Mouse (Mus musculus) adrenal gland, postnatal 10 days (tissue): ENCODE data around the gene Kdelr3. TPM values are rescaled to one million over a fixed set of nuclear protein-coding genes. Genes with fewer than 3 reads are reported as not detected.

Experiments used
- DNase-seq: peaks from one replicate; pipeline ENCODE4 v3.0.0; 2021; ENCODE audit warnings: mixed read lengths
- total RNA-seq, 2 experiments: library from RNA; stranded (reverse); gene quantifications; 2 replicates each; pipeline ENCODE4 v1.2.3; 2021

Kdelr3 gene
- total RNA-seq, 2 experiments from 2014 or later = 11.4 to 13.2 TPM

- DNase-seq = peak; percentile 93
Measured at GRCm38 (mm10) chr15:79511553-79512320, 4.5 kb upstream of the Kdelr3 start.

GRCm38 (mm10) chr15:79513940-79514339, 2.3 kb upstream of the Kdelr3 start:
- DNase-seq = no peak

- DNase-seq = no peak
Measured at GRCm38 (mm10) chr15:79517710-79518109, 1.5 kb downstream of the Kdelr3 start.

GRCm38 (mm10) chr15:79518571-79518970, 2.4 kb downstream of the Kdelr3 start:
- DNase-seq = no peak

DNA sequence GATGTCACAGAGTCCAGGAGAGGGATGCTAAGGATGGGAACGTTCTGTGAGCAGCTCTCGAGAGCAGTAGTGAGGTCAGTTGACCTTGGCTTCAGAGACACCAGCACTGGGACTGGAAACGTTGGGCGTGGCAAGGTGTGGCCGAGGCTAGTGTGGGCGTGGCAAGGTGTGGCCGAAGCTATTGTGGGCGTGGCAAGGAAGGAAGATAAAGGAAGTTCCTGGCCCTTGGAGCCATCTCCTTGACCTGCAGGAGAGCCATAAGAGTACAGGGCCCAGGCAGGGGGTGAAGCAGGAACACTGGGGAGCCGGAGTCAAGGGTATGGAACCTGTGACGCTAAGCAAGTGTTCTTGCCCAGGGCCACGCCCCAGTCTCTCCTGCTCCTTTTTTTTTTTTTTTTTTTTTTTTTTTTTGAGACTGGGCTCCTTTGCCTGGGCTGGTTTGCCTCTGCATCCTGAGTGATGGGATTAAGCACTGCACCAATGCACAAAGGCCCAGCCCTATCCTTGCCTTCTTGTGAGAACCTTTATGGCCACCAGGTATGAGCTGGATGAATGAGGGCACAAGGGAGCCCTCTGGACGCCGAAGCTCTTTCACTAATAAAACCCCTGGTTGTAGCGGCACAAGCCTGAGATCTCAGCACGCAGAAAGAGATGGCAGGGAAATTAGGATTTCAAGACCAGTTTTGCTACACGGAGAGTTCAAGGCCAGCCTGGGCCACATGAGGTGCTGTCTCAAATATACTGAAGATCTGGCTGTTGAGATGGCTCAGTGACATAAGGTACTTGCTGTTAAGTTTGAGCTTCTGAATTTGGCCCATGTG, 3.4 kb downstream of the Kdelr3 start:
- no peak for DNase-seq

GRCm38 (mm10) chr15:79525564-79525963, 9.4 kb downstream of the Kdelr3 start:
- DNase-seq = no peak

DNA sequence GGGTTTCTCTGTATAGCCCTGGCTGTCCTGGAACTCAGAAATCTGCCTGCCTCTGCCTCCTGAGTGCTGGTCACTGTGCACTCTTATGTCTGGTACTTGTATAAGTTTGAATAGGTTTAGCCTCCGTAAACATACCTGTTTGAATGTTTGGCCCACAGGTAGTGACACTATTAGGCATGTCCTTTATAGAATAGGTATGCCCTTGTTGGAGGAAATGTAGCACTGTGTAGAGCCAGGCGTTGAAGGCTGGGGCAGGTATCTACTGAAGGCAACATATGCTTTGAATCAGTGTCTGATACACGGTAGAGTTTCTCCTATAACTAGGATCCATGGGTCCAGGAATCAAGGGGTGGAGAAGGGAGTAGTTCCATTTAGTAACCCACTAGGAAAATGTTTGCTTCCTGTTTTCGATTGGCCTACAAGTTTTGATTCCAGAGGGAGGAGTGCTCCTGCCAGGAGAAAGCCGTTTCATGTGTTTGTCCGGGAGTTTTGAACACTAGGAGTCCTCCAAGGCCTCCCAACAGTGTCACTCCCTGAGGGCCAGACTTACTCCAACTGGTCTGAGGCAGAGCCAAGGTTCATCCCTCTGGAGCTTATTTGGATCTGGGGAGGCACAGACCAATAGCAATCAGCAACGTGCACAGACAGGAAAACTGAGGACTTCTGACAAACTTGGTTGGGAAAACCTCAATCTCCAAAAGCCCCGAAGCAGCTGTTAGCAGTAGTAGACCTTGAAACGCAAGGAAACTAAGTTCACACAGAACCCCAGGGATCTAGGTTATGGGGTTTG, 10.0 kb downstream of the Kdelr3 start:
- peak; percentile 68 for DNase-seq

- no peak for DNase-seq
Measured at GRCm38 (mm10) chr15:79527192-79527591, 11.0 kb downstream of the Kdelr3 start.

- no peak for DNase-seq
Measured at GRCm38 (mm10) chr15:79527991-79528639, 11.9 kb downstream of the Kdelr3 start.

GRCm38 (mm10) chr15:79529935-79530334, 13.7 kb downstream of the Kdelr3 start:
- DNase-seq = no peak

GRCm38 (mm10) chr15:79533796-79534195, 17.6 kb downstream of the Kdelr3 start:
- DNase-seq = no peak

DNA sequence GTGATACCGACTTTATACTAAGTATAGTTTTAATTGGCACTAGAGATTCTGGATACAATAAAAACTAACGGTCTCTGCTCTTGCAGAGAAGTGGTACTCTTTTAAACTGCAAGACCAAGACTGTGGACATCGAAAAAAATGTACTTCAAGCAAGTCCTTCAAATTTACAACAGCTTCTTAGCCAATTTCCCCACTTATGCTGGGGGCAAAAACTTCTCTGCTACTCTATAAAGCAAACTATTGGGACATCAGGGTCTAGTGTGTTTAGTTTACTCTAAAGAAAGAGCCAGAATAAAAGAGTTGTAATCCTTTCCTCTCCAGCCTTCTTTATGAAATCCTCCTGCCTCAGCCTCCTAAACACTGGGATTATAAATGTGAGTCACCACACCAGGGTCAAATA, 27.8 kb downstream of the Kdelr3 start:
- no peak for DNase-seq

DNA sequence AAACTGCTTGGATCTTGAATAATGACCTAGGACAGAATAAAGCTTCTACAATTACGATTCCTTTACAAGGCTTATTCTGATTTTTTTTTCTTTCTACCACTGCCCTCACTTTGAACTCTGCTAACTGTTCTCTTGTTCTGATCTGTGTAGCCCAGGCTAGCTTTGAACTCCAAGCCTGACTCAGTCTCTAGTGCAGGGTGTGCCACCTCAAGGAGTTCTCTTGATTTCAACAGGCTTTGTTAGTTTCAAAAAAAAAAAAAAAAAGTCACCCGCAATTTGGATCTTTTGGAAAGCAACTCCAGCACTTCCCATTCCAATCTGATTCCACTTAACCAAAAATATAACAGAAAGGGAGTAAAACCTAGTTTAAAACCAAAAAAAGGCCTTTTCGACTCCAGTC, 29.3 kb downstream of the Kdelr3 start:
- no peak for DNase-seq

- peak; percentile 87 for DNase-seq
Measured at GRCm38 (mm10) chr15:79545921-79546399, 29.7 kb downstream of the Kdelr3 start.

GRCm38 (mm10) chr15:79546410-79547288, 30.4 kb downstream of the Kdelr3 start, which contains the start of gene Ddx17:
Gene Ddx17, minus strand, starts transcription at chr15:79546741.
- peak; percentile 99 for DNase-seq

DNA sequence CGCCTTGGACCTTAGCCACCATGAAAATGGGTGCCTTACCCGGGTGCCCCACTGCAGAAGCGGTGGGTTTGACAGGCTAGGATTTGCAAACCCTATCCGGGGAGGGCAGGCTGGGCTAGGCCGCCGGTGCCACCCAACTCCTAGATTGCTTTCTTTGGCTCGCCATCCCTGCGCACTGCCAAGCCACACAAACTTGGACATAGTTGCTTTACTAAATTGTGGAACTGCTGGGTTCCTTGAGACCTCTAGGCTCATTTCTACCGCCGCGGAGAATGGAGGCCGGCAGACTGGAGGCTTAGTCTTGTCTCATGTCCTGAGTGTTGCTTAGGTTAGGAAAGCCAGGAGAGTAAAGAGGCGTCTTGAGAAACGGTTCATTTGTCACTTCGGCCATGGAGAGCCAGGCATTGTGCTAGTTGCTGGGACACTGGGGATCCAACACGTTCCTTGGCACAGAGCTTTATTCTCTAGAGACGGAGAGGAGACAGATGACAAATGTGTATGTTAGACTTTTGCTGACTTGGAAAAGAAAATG, 31.1 kb downstream of the Kdelr3 start:
- peak; percentile 60 for DNase-seq

DNA sequence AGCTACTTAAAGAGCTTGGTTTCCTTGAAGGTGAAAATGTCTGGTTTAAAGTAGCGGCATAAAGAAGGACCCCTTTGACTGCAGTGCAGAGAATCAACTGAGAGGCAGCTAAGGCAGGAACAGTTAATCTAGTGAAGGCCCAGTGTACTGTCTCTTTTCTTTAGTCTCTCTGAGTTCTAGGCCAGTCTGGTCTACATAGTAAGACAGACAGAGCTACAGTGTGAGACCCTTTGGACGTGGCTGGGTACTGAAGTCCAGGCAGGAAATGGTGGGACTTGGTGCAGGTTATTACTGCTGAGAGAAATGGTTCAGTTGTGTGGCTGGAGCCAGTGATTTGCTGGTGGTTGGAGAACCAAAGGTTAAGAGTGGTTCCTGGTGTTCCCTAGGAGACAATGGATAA, 32.0 kb downstream of the Kdelr3 start:
- DNase-seq = no peak

DNA sequence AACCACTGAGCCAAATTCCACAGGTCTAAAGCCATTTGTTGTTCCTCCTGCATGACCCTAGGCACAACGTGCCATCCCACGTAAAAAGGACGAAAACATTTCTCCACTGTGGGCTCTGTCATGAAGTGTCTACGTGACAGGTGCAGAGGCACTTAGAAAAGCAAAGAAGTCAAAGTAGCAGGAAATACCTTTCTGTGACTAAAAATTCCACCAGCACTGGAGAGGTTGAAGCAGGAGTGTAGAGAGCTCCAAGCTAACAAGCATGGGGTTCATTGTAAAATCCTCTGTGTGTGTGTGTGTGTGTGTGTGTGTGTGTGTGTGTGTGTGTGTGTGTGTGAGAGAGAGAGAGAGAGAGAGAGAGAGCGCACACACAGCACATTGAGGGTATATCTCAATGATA, 36.4 kb downstream of the Kdelr3 start:
- no peak for DNase-seq

DNA sequence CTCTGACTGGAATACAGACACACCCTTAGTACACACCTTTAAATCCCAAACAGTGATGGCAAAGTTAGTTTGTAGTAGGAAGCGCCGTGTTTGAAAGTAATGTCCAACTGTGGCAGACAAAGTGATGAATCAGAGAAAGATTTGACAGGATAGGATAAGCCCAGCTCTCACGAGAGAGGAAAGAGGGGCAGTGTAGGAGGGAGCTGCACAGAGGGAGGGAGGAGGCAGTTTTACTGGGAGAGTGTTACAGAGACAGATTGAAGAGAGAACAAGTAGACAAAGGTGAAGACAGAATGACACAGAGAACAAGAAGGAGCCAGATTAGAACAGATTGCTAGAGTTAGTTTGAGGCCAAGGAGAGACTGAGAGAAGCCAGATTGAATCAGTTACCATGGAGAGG, 43.4 kb downstream of the Kdelr3 start:
- no peak for DNase-seq

DNA sequence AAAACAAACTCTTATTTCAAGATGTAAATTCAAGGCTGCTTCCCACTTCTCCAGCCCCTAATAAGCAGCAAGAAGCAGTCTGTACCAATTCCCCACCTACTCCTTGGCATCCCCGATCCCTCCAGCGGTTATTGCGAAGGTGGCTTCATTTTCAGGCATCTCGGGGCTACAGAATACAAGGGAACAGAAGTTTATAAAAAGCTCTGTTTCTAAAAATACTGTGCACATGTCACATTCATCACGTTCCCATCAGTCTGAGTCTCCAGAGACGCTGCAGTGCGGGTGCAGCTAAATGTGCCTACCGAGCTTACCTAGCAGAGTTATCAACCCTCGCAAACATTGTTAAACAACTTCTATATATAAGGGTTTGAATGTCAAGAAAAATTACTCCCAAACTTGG, 46.2 kb downstream of the Kdelr3 start:
- DNase-seq = no peak
